Mouse (Mus musculus) midbrain, embryonic 16.5 days (tissue): Measurements from ENCODE around the gene Mettl1. TPM values are rescaled to one million over a fixed set of nuclear protein-coding genes. Genes with fewer than 3 reads are reported as not detected.

Source experiments
- microRNA counts: library from miRNA; unstranded; fragments of <30 nt; microRNA quantifications from one replicate; lab custom pipeline; 2016
- microRNA-seq: library from miRNA; unstranded; fragments of <30 nt; microRNA quantifications from one replicate; pipeline ENCODE4, GENCODE M21; 2017
- polyA plus RNA-seq: library from polyadenylated mRNA; unstranded; fragments of >200 nt; fragmentation: Nextera tagmentation; extraction: Ambion mirVana; gene quantifications from 2 replicates; pipeline ENCODE4 v1.2.1, GENCODE M21; 2015

The Mettl1 gene
- polyA plus RNA-seq, 1 experiment from 2014 or later, result 20.1 TPM

MicroRNAs encoded within 50 kb of the gene (microRNA counts, 519-probe panel; counts per million panel counts)
- microRNA mmu-miR-26a (lab: Ali Mortazavi, UCI) (2,187 counts per million, percentile 62 among the panel's probes with 10 or more counts), microRNA mmu-miR-546 (lab: Ali Mortazavi, UCI) (386 counts per million, percentile 18 among the panel's probes with 10 or more counts)

Small RNAs within 50 kb of the gene (microRNA-seq; reads per million reads assigned to microRNA genes)
- 26.9 reads per million, percentile 41 among the genes with 10 or more reads in this experiment for gene Mir26a-2
- not detected for gene Mir546

Other genes starting within 250 kb of the Mettl1 start
- 13.4 and 15.6 TPM in 2 replicates for gene Atp23, start 140.1 kb upstream of the Mettl1 start, polyA plus RNA-seq
- gene Ctdsp2, start 62.7 kb upstream of the Mettl1 start, polyA plus RNA-seq, result 12.0 and 13.5 TPM in 2 replicates
- 1.7 and 2.8 TPM in 2 replicates for gene Avil, start 40.7 kb upstream of the Mettl1 start, polyA plus RNA-seq
- gene Tsfm, start 10.6 kb upstream of the Mettl1 start, polyA plus RNA-seq, result 61.4 and 67.7 TPM in 2 replicates
- gene Eef1akmt3, start 99 bp downstream of the Mettl1 start, polyA plus RNA-seq, result 0.21 and 0.22 TPM in 2 replicates
- 0.08 and 0.14 TPM in 2 replicates for gene Cyp27b1, start 6.8 kb downstream of the Mettl1 start, polyA plus RNA-seq
- 5.6 and 6.3 TPM in 2 replicates for gene March9, start 18.8 kb downstream of the Mettl1 start, polyA plus RNA-seq
- 646 and 776 TPM in 2 replicates for gene Cdk4, start 22.1 kb downstream of the Mettl1 start, polyA plus RNA-seq
- 105 and 110 TPM in 2 replicates for gene Tspan31, start 28.9 kb downstream of the Mettl1 start, polyA plus RNA-seq
- gene Agap2, start 33.9 kb downstream of the Mettl1 start, polyA plus RNA-seq, result 5.1 and 5.3 TPM in 2 replicates
- 132 and 138 TPM in 2 replicates for gene Os9, start 79.7 kb downstream of the Mettl1 start, polyA plus RNA-seq
- gene B4galnt1, start 123.8 kb downstream of the Mettl1 start, polyA plus RNA-seq, result 60.7 and 71.7 TPM in 2 replicates
- gene Slc26a10, start 139.2 kb downstream of the Mettl1 start, polyA plus RNA-seq, result 1.1 and 1.2 TPM in 2 replicates
- gene Arhgef25, start 148.7 kb downstream of the Mettl1 start, polyA plus RNA-seq, result 19.6 and 20.2 TPM in 2 replicates
- gene Dtx3, start 154.3 kb downstream of the Mettl1 start, polyA plus RNA-seq, result 254 and 255 TPM in 2 replicates
- 16.9 and 18.4 TPM in 2 replicates for gene Pip4k2c, start 170.2 kb downstream of the Mettl1 start, polyA plus RNA-seq
- 113 and 120 TPM in 2 replicates for gene Kif5a, start 221.9 kb downstream of the Mettl1 start, polyA plus RNA-seq
- 332 and 345 TPM in 2 replicates for gene Dctn2, start 225.0 kb downstream of the Mettl1 start, polyA plus RNA-seq
- gene Mbd6, start 247.6 kb downstream of the Mettl1 start, polyA plus RNA-seq, result 12.6 and 15.3 TPM in 2 replicates